Mouse (Mus musculus): ENCODE results near the gene Ust.
"Not testable (repeated sequence)": the region's sequence is repeated elsewhere in the genome, so short reads cannot be mapped to it uniquely, and the experiment has no call there.

Gene Ust

DNA sequence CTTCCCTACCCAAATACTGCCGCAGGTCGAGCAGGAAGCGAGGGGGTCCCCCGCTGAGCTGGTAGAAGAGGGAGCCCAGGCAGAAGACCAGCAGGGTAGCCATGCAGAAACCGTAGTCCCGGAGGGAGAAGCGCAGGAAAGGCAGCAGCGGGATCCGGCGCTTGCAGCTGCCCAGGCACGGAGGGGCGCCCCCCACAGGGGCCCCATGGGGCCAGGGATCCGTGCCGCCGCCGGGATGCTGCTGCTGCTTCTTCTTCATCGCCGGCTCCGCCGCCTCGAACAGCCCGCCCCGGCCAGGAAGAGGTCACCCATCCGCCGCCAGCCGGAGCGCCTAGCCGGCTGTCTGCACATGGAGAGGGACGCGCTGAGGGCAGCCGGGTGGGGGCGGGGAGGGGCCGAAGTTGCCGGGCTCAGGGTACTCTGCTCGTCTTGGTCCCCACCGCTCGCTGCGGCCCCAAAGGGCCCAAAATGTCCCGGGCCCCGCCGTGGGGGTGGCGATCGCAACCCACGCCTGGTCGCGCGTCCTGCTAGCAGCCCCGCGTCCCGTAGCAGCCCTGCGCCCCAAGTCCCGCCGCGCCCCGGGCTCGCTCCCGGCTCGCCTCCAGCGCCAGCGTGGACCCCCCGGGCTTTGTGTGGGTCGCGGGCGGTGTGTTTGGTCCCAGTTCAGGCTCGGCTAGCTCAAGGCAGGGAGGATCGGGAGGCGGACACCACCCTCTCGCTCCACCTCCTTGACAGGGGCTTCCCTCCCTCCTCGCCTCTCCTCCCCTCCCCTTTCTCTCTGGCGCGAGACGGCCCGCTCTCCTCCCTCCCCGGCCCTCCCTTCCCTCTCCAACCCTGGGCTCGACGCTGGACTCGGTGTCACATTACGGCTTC, at the start of gene Ust:
TSS of gene Ust (minus strand) at position 685 of the 873 bp plus-strand sequence.
- DNase-seq = peak; percentile 42 to 59

DNA sequence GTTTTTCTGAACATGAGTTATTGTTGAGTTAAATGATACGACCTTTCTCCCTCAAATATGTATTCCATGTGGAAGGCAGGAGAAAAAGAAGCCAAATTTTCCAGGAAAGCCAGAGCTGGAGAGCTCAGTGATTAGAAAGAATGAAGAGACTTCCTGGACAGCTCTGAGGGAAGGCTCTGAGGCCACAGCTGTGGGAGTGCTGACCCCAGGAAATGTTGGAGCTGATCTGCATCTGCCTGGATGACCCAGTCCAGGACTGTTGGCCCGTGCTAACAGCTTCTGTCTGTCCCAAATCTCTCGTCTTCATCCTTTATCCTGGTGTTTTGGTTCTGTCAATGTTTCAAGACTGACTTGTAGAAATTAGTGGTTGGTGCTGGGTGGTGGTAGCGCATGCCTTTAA, 42.7 kb upstream of the Ust start:
- peak in 1 of 2 experiments; percentile 2 for DNase-seq

GRCm38 (mm10) chr10:8559566-8559965, 40.9 kb upstream of the Ust start:
- DNase-seq = not testable (repeated sequence)

GRCm38 (mm10) chr10:8552239-8552638, 33.6 kb upstream of the Ust start:
- DNase-seq = not testable (repeated sequence)

GRCm38 (mm10) chr10:8551601-8552000, 33.0 kb upstream of the Ust start:
- DNase-seq = not testable (repeated sequence)

DNA sequence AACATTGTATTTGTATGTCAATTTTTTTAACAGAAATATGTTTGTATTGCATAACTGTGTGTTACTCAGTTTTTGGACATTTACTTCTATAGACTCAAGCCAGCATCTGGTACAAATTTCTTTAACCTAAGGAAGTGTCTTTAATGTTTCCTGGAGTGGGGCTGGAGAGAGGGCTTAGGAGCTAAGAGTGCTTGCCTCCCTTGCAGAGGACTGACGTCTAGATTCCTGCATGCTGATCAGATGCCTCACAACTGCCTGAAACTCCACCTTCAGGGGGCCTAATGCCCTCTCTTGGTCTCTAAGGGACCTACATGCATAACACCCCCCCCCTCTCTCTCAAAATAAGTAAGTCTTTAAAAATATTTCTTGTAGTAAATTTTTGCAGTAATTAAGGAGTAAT, 22.9 kb upstream of the Ust start:
- DNase-seq = no peak

GRCm38 (mm10) chr10:8535445-8535844, 16.8 kb upstream of the Ust start:
- DNase-seq = no peak

GRCm38 (mm10) chr10:8531651-8532050, 13.0 kb upstream of the Ust start:
- DNase-seq = no peak

DNA sequence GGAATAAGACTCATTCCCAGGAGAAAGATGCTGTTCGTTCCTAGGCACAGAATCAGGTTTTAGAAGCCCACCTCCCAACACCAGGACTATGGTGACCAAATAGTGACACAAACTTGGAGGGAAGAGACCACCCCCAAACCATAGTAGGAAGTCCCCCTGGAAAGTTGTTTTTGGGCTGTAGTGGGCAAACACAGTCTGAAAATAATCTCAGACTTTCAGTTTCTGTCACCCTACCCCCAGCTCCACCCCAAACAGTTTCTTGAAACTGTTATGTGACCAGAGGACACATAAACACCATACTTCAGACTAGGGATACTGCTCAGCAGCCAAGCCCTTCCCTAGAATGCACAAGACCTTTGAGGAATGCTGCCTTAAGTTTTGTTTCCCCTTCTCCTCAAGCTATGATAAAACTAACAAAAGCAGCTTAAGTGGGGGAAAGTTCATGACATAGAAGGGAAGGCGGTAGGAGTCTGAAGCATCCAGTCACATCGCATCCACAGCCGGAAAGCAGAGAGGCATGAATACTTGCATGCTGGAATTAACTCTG, 12.0 kb upstream of the Ust start:
- no peak for DNase-seq

DNA sequence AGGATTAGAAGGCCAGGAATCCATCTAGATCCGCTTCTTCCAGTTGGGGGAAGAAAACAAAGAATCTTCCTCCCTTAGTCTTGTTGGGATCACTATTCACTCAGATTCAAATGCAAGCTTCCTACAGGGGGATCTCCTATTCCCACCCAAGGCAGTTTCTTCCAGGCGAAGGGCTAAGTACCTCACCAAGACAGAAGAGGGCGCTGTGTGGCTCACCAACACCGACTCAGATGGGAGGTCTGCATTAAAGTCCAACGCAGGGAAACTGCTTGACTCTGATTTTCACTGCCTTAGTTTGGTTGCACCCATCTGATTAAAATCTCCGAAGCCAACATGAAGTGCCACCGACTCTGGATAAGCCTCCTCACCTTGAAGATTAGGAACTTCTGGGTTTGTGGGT, 10.5 kb upstream of the Ust start:
- no peak for DNase-seq

- no peak for DNase-seq
Observed at GRCm38 (mm10) chr10:8525354-8525753, 6.7 kb upstream of the Ust start.

DNA sequence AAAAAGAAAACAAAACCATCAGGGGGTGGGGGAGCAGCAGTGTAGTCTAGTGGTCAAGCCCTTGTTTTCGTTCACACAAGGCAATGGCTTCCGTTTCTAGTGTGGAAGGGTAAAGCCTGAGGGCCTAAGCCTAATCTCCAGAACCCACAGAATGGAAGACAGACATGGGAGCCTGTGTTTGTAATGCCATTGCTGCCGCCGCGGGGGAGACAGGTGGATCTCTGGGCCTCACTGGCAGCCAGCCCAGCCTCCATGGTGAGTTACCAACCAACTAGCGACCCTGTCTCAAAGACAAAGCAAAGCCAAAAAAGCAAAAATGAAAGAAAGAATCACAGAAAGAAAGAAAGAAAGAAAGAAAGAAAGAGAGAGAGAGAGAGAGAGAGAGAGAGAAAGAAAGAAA, 2.9 kb upstream of the Ust start:
- DNase-seq = no peak

DNA sequence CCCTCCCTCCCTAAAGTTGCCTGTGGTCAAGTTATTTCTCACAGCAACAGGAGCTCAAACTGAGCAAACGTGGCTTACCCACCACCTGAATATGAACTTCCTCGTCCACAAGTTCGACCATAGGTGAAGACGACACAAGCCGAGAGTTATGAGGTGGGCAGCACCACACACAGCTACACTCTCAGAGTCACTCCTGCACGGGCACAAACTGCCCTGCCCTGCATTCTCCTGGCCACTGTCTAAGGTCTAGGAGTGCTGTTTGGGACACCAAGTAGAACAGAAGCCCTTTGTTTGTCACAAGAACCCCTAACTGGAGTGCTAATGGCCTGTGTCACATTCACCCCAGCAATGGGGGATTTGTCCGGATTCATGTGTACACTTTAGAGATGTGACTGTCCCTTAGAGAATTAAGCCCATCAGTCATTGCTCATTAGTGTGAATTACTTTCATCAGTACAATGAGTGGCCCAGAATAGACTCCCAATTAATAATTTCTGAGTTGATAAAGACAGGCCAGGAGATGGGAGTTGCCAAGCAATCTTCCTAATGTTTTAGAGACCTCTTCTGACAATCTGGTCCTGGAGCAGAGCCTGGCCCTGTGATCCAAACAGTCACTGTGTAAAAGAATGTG, 2.3 kb upstream of the Ust start:
- no peak for DNase-seq

GRCm38 (mm10) chr10:8519014-8519491, 428 bp upstream of the Ust start:
- peak in 1 of 2 experiments; percentile 7 for DNase-seq

GRCm38 (mm10) chr10:8517591-8518140, 959 bp downstream of the Ust start:
- no peak for DNase-seq

GRCm38 (mm10) chr10:8516916-8517524, 1.6 kb downstream of the Ust start:
- no peak for DNase-seq

DNA sequence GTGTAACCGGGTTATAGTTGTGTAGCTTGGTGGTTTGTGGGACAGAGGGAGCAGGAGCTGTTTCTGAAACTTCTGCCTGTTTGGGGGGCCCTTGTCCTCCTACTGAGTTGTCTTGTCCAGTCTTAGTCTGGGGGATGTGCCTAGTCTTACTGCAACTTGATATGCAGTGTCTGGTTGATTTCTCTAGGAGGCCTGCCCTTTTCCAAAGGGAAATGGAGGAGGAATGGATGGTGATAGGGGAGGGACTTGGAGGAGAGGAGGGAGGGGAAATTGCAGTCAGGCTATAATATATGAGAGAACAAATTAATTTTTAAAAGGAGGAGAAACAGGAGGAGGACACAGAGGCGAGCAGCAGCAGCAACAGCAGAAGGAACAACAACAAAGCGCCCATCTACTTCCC, 4.9 kb downstream of the Ust start:
- DNase-seq = no peak

- DNase-seq = no peak
Observed at GRCm38 (mm10) chr10:8512222-8512621, 6.4 kb downstream of the Ust start.

- no peak for DNase-seq
Observed at GRCm38 (mm10) chr10:8511760-8512159, 6.9 kb downstream of the Ust start.

GRCm38 (mm10) chr10:8506247-8506573, 12.4 kb downstream of the Ust start:
- no peak for DNase-seq

- DNase-seq = no peak
Observed at GRCm38 (mm10) chr10:8505346-8506246, 13.0 kb downstream of the Ust start.

DNA sequence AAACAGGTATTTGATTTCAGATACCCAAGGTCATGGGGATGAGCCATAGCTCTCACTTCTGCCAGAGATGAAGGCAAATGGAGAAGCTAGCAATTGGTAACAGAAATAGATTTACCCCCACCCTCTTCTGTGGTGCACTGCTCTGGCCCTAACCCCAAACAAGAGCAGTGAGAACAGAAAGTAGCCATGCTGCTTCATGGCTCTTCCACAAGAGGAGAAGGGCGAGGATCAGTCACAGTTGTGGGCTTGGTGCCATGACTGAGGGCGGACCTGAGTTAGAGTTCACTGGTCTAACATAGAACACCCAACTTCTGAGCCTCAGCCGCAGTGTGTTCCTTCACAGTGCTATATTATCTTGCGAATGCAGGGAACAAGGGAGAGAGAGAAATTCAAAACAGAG, 13.8 kb downstream of the Ust start:
- no peak for DNase-seq
